13 mouse cellular contexts compared by ENCODE assay signal in genomic region chr5:3358687-3359520, GRCm38 (mm10). TPM values are rescaled to one million over a fixed set of nuclear protein-coding genes. Genes with fewer than 3 reads are reported as not detected.
A peak's percentile ranks its signal among the peaks of the same experiment; 100 is the strongest.
DNase-seq lines count a peak whose midpoint lies in the region.
"Had no signal": no experiment of that assay in that cellular context is flagged by ENCODE, and none has a peak within 500 bp of the region (broad histone marks: within the 10 kb centered on the region; RNA-seq: fewer than 3 reads in every experiment).

No protein-coding gene starts in this region.

- H3K36me3 ChIP-seq in splenic B cell, adult 2 months (ENCODE audit: control insufficient read depth, insufficient read depth, low read length, poor library complexity, severe bottlenecking): no peaks in the 10 kb centered on the region; the same call in 1 of the 2 replicates
- H3K36me3 ChIP-seq: forebrain, embryonic 10.5 days; hindbrain, embryonic 15.5 days had no signal

- H3K27me3 ChIP-seq in splenic B cell, adult 2 months (ENCODE audit: control insufficient read depth, insufficient read depth, low read length, poor library complexity, severe bottlenecking): no peaks in the 10 kb centered on the region
- H3K27me3 ChIP-seq: hindbrain, embryonic 15.5 days; Patski had no signal

- intact Hi-C loops in gastrocnemius, postnatal 36 days (cut with DNase I): no loop called here

- DNase-seq in urinary bladder, postnatal 14 days (ENCODE audit: low spot score): peak; percentile 7
- DNase-seq in urinary bladder, postnatal 10 days (ENCODE audit: low spot score): no peak
- DNase-seq in c-Kit-positive CD71-positive TER-119-negative erythroid progenitor cells, embryonic 14.5 days (ENCODE audit: low read depth): peak; percentile 41
- peak; percentile 53 for DNase-seq in liver
- peak; percentile 17 for DNase-seq in splenic B cell, adult 2 months (ENCODE audit: low read depth, low spot score)
- no peak for DNase-seq in cerebellum, postnatal 10 days
- no peak for DNase-seq in testis, postnatal 14 days (ENCODE audit: low spot score)
- no peak for DNase-seq in gastrocnemius, postnatal 36 days
- DNase-seq: adrenal gland, postnatal 14 days; right cerebral cortex, postnatal 25 days had no signal

RNA-seq across cellular contexts. Expression of gene Cdk6, which starts 17.6 kb away (rescaled TPM):
- 1 to 10 TPM; 1.4 to 2.1 TPM for total RNA-seq in gastrocnemius, postnatal 36 days (2021)

Comparison
In these comparisons a context has a peak if more than half of its experiments do, and no peak if none do; other contexts are left out.
1. DNase-seq: peak in urinary bladder, postnatal 14 days (single experiment), c-Kit-positive CD71-positive TER-119-negative erythroid progenitor cells, embryonic 14.5 days (single experiment), liver (single experiment) and splenic B cell, adult 2 months (single experiment); none in urinary bladder, postnatal 10 days (single experiment), cerebellum, postnatal 10 days (0 of 2), testis, postnatal 14 days (single experiment) and gastrocnemius, postnatal 36 days (0 of 2).